Mouse (Mus musculus) natural killer cell, adult 2 months (primary cell): ENCODE data around the gene Exoc3.

Experiments used
- DNase-seq, 2 experiments: peaks; one replicate each; pipeline ENCODE4 v3.0.0; 2022; ENCODE audit warnings: low spot score in 2 of 2

Gene Exoc3

DNA sequence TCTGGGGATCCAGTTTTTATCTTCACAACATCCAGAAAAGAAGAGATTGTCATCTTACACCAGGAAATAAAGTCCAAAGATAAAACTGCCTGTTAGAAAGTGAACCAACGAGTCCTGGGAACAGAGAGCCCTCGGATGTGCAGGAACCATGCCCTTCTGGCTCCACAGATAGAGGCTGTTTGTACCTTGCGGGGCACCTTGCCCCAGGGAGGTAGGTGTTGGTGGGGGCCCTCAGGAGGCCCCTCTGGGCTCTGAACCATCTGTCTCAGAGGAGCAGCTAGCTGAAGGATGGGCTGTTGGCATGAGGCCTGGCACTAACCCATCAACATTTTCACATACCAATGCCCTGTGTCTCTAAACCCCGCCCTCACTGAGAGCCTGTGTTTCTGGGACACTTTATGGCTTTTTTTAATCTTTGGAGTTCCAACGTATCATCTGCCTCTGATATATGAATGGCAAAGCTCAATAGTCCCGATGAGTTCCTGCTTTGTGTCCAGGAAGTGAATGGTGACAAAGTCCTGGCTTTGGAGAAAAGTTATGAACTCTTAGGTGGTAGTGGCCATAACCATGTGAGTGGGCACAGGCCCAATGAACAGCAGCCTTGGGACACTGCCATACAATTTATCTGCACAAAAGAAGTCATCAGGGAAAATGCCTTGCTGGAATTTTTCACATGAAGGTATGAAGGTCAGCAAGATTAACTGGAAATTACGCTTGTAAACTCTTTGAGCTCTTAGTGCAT is 69.5 kb downstream of the Exoc3 start:
- no peak for DNase-seq

DNA sequence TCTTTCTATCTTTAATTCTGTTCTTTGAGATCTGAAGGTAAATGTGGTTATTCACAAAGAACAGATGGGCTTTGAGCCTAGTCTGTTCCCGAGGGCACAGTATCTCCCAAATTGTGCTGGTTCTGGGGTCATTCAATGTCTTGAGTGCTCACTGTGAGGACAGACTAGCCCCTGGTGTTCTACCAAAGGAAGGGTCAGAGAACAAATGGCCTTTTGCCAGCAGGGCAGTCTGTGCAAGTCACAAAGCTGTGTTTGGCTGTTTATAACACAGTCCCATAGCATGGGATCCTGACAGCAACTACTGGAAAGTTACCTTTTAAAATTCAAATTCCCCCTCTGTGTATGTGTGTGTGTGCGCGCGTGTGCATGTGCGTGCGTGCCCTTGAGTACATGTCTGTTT is 78.6 kb downstream of the Exoc3 start:
- DNase-seq: no peak

GRCm38 (mm10) chr13:74127571-74127970 is 81.0 kb downstream of the Exoc3 start:
- DNase-seq: no peak

DNA sequence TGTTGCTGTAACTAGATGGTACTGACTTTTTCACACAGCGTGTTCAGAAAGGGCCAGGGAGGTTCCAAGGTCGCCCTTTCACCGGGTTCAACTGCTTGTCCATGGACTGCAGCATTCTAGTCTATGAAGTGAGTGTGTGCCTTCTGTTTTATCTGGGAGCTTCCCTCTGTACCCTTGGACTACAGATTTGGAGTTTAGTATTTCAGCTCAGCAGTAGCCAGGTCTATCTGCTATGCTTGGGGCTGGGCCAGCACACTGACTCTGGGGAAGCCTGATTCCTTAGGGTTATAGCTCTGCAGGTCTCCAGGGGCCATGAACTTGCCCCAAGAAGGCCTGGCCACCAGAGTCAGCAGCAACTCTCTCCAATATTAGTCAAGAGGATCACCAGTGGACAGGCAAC is 85.9 kb downstream of the Exoc3 start:
- no peak for DNase-seq

- DNase-seq: no peak
Measured at GRCm38 (mm10) chr13:74121795-74122330, 86.7 kb downstream of the Exoc3 start.

- DNase-seq: no peak
Measured at GRCm38 (mm10) chr13:74121141-74121602, 87.4 kb downstream of the Exoc3 start, which contains the start of gene Slc9a3. Gene Slc9a3, plus strand, starts transcription at chr13:74121457.
